Mouse (Mus musculus) urinary bladder, adult 2 months (tissue): ENCODE data around the gene Nme4. TPM values are rescaled to one million over a fixed set of nuclear protein-coding genes. Genes with fewer than 3 reads are reported as not detected.

Experiments
- DNase-seq: peaks from one replicate; pipeline ENCODE4 v3.0.0; 2022; ENCODE audit warnings: low spot score
- polyA plus RNA-seq: library from polyadenylated mRNA; depleted of rRNA; stranded (reverse); fragments of >200 nt; gene quantifications from 2 replicates; pipeline ENCODE4 v1.2.3, GENCODE M21; 2012; rRNA removed

Nme4 gene
- polyA plus RNA-seq, 1 experiment, result 20.6 TPM

- DNase-seq, result no peak
These were observed 28.8 kb downstream of the Nme4 start for GRCm38 (mm10) chr17:26066488-26067020.

GRCm38 (mm10) chr17:26064916-26065315, 30.5 kb downstream of the Nme4 start:
- DNase-seq, result no peak

GRCm38 (mm10) chr17:26057787-26058567, 37.4 kb downstream of the Nme4 start:
- DNase-seq, result no peak

GRCm38 (mm10) chr17:26057278-26057677, 38.1 kb downstream of the Nme4 start:
- no peak for DNase-seq

DNA sequence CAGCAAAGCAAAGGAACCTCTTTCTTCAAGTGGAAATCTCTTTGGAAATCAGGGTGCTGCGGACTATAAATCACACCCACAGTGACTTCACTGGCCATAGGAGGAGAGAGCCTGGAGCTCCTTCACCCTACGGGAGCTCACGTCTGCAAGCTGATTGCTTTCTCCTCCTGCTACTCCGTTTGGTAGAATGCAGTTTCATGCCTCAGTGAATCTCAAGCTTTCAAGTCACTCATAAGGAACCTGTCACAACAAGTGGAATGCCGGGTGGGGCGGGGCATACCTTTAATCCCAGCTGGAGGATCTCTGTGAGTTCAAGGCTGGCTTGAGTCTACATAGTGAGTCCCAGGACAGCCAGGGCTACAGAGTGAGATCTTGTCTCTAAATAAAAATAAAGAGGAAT, 40.2 kb downstream of the Nme4 start:
- DNase-seq, result no peak

GRCm38 (mm10) chr17:26054133-26054845, 41.1 kb downstream of the Nme4 start:
- no peak for DNase-seq

DNA sequence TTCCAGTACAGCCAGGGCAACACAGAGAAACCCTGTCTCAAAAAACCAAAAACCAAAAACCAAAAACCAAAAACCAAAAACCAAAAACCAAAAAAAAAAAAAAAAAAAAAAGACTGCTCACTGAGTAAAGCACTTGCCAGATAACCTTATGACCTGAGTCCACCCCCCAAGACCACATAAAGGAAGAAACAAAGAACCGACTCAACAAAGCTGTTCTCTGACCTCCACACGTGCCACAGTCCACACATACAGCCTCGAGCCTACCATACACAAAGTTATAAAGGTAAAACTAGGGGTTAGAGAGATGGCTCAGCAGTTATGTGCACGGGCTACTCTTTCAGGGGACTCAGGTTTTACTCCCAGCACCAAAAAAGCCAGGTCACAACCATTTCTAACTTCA, 42.7 kb downstream of the Nme4 start:
- DNase-seq, result no peak

GRCm38 (mm10) chr17:26052074-26052473, 43.3 kb downstream of the Nme4 start:
- DNase-seq, result no peak

GRCm38 (mm10) chr17:26048118-26048517, 47.3 kb downstream of the Nme4 start:
- DNase-seq, result no peak

GRCm38 (mm10) chr17:26046253-26046997, 49.0 kb downstream of the Nme4 start:
- DNase-seq, result no peak

DNA sequence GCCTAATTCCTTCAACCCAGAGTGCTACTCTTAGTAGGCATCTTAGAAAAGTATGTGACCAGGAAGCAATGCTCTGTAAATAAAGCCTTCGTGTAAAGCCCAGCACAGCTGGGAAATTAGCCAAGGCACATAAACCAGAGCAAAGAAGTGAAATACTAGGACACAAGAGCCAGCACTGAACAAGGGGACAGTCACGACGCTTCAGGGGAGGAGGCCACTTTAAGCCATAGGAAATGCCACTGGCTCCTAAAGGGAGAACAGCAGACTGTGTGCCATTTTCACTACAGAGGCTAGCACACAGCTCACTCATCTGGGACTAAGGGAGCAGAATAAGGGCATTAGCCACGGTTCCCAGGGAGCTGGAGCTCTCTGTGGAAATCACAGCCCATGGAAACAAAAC, 50.1 kb downstream of the Nme4 start:
- DNase-seq, result no peak

- DNase-seq, result no peak
These were observed 52.2 kb downstream of the Nme4 start for GRCm38 (mm10) chr17:26043249-26043636.

- DNase-seq, result no peak
These were observed 52.7 kb downstream of the Nme4 start for GRCm38 (mm10) chr17:26042599-26043248.

Other genes starting within 250 kb of the Nme4 start
- gene Wdr90, start 234.1 kb downstream of the Nme4 start, polyA plus RNA-seq, result 12.0 and 14.4 TPM in 2 replicates
- 11.0 and 13.6 TPM in 2 replicates for gene Mcrip2, start 226.8 kb downstream of the Nme4 start, polyA plus RNA-seq
- gene Mettl26, start 220.5 kb downstream of the Nme4 start, polyA plus RNA-seq, result 61.0 and 67.8 TPM in 2 replicates
- gene Wfikkn1, start 214.7 kb downstream of the Nme4 start, polyA plus RNA-seq, result 0.77 and 0.93 TPM in 2 replicates
- 36.7 and 44.3 TPM in 2 replicates for gene Rab40c, start 175.9 kb downstream of the Nme4 start, polyA plus RNA-seq
- gene Pigq, start 150.7 kb downstream of the Nme4 start, polyA plus RNA-seq, result 48.7 and 53.5 TPM in 2 replicates
- gene Nhlrc4, start 150.6 kb downstream of the Nme4 start, polyA plus RNA-seq, result 0.15 TPM in 1 of 2 replicates, not detected in the other
- gene A930017K11Rik, start 143.0 kb downstream of the Nme4 start, polyA plus RNA-seq, result 0.06 and 0.07 TPM in 2 replicates
- 30.1 and 32.4 TPM in 2 replicates for gene Capn15, start 109.8 kb downstream of the Nme4 start, polyA plus RNA-seq
- 21.2 and 28.6 TPM in 2 replicates for gene Rab11fip3, start 26.0 kb downstream of the Nme4 start, polyA plus RNA-seq
- 81.4 and 105 TPM in 2 replicates for gene Decr2, start 5.3 kb downstream of the Nme4 start, polyA plus RNA-seq
- gene Tmem8, start 17.7 kb upstream of the Nme4 start, polyA plus RNA-seq, result 17.1 and 21.8 TPM in 2 replicates
- gene Mrpl28, start 27.9 kb upstream of the Nme4 start, polyA plus RNA-seq, result 62.8 and 76.4 TPM in 2 replicates
- 22.2 and 24.4 TPM in 2 replicates for gene Axin1, start 43.1 kb upstream of the Nme4 start, polyA plus RNA-seq
- gene Pdia2, start 103.5 kb upstream of the Nme4 start, polyA plus RNA-seq, result 0.41 and 0.72 TPM in 2 replicates
- 46.4 and 47.9 TPM in 2 replicates for gene Rgs11, start 107.3 kb upstream of the Nme4 start, polyA plus RNA-seq
- 7.2 and 12.5 TPM in 2 replicates for gene Arhgdig, start 112.2 kb upstream of the Nme4 start, polyA plus RNA-seq
- gene Fam234a, start 148.6 kb upstream of the Nme4 start, polyA plus RNA-seq, result 89.4 and 106 TPM in 2 replicates
- gene Luc7l, start 157.3 kb upstream of the Nme4 start, polyA plus RNA-seq, result 51.1 and 65.5 TPM in 2 replicates